Mouse (Mus musculus) neural tube, embryonic 12.5 days (tissue): Measurements from ENCODE around the gene Zic4. TPM values are rescaled to one million over a fixed set of nuclear protein-coding genes. Genes with fewer than 3 reads are reported as not detected.

Experiments
- ATAC-seq: fragments of 200-750 bp; cut with Nextera tagmentation; 2 replicates; pipeline ENCODE4 v1.8.0; 2017; ENCODE audit warnings: low read depth, mild to moderate bottlenecking, moderate TSS enrichment, moderate library complexity; ENCODE audit not compliant: low FRiP score
- H3K27ac ChIP-seq: fragments of 300-500 bp; sonication (generic); 2 replicates; pipeline ENCODE4 v1.5.1; 2016
- H3K27me3 ChIP-seq: fragments of 300-500 bp; sonication (generic); replicated peaks from 2 replicates; pipeline ENCODE4 v1.6.1; 2016; ENCODE audit warnings: mild to moderate bottlenecking
- H3K36me3 ChIP-seq: fragments of 300-500 bp; sonication (generic); 2 replicates; pipeline ENCODE4 v1.6.1; 2016; ENCODE audit warnings: mild to moderate bottlenecking
- H3K4me1 ChIP-seq: fragments of 300-500 bp; sonication (generic); 2 replicates; pipeline ENCODE4 v1.6.1; 2016
- H3K4me2 ChIP-seq: fragments of 300-500 bp; sonication (generic); replicated peaks from 2 replicates; pipeline ENCODE4 v1.6.1; 2016; ENCODE audit warnings: mild to moderate bottlenecking
- H3K4me3 ChIP-seq: fragments of 300-500 bp; sonication (generic); 2 replicates; pipeline ENCODE4 v1.5.1; 2016
- H3K9ac ChIP-seq: fragments of 300-500 bp; sonication (generic); 2 replicates; pipeline ENCODE4 v1.6.1; 2016; ENCODE audit warnings: mild to moderate bottlenecking
- H3K9me3 ChIP-seq: fragments of 300-500 bp; sonication (generic); 2 replicates; pipeline ENCODE4 v1.6.1; 2016; ENCODE audit warnings: mild to moderate bottlenecking
- WGBS: fragments of 180-500 bp; shearing (Covaris S2); methylation state at CpG from one replicate; pipeline ENCODE4 v1.1.7; 2016; 5-methylcytosine and 5-hydroxymethylcytosine counted together
- polyA plus RNA-seq: library from polyadenylated mRNA; unstranded; fragments of >200 nt; fragmentation: Nextera tagmentation; extraction: Ambion mirVana; gene quantifications from 2 replicates; pipeline ENCODE4 v1.2.1, GENCODE M21; 2016

Zic4 gene
- polyA plus RNA-seq, 1 experiment from 2014 or later: 66.6 TPM

- Histone ChIP-seq H3K9ac (peak within 1 kb of the TSS; percentile 98), H3K27ac (peak within 1 kb of the TSS; percentile 98), H3K4me2 (peak within 1 kb of the TSS; percentile 60), H3K36me3 (peaks cover 12% of the 10 kb centered on the region; the same call in 1 of the 2 replicates), H3K27me3 (peaks cover 37% of the 10 kb centered on the region), H3K9me3 (no peaks in the 10 kb centered on the region), H3K4me1 (no peaks in the 10 kb centered on the region; the same call in 1 of the 2 replicates), H3K4me3 (peak within 1 kb of the TSS; percentile 82)
- peak; percentile 83 for ATAC-seq
- 0% methylated on average over 33 of the region's 33 CpGs for WGBS
These were observed 3.5 kb downstream of the Zic4 start, which contains the start of gene Zic1 for GRCm38 (mm10) chr9:91365664-91366063. Gene Zic1 (minus strand): TSS chr9:91365810.

GRCm38 (mm10) chr9:91366226-91366998 lies 4.2 kb downstream of the Zic4 start:
- Histone ChIP-seq H3K27ac (peak overlapping the region; percentile 75; the same call in 1 of the 2 replicates), H3K4me2 (peak overlapping the region; percentile 60), H3K4me1 (no peaks in the 10 kb centered on the region; the same call in 1 of the 2 replicates), H3K9me3 (no peaks in the 10 kb centered on the region), H3K9ac (peak overlapping the region; percentile 57), H3K27me3 (peaks cover 44% of the 10 kb centered on the region), H3K4me3 (peak overlapping the region; percentile 82), H3K36me3 (peaks cover 12% of the 10 kb centered on the region; the same call in 1 of the 2 replicates)
- WGBS: 1% methylated on average over 18 of the region's 18 CpGs
- peak; percentile 30 for ATAC-seq

GRCm38 (mm10) chr9:91366999-91367811 lies 5.0 kb downstream of the Zic4 start:
- peak; percentile 45 for ATAC-seq
- peak overlapping the region; percentile 57 for H3K9ac ChIP-seq
- peak overlapping the region; percentile 82 for H3K4me3 ChIP-seq
- H3K4me1 ChIP-seq: peaks cover 4% of the 10 kb centered on the region; the same call in 1 of the 2 replicates
- H3K27ac ChIP-seq: peak overlapping the region; percentile 75
- peaks cover 51% of the 10 kb centered on the region for H3K27me3 ChIP-seq
- peaks cover 7% of the 10 kb centered on the region; the same call in 1 of the 2 replicates for H3K36me3 ChIP-seq
- H3K9me3 ChIP-seq: no peaks in the 10 kb centered on the region
- WGBS: under 1% methylated on average over 30 of the region's 30 CpGs
- peak overlapping the region; percentile 60 for H3K4me2 ChIP-seq

- Histone ChIP-seq H3K9me3 (no peaks in the 10 kb centered on the region), H3K36me3 (0 out of 2 replicates have a peak, but pooled peaks cover 4% of the 10 kb centered on the region), H3K4me1 (peaks cover 4% of the 10 kb centered on the region; the same call in 1 of the 2 replicates), H3K27ac (peak overlapping the region; percentile 75; the same call in 1 of the 2 replicates), H3K27me3 (peaks cover 58% of the 10 kb centered on the region), H3K4me2 (peak overlapping the region; percentile 60), H3K9ac (peak overlapping the region; percentile 57), H3K4me3 (0 out of 2 replicates have a peak overlapping the region, but pooled peaks have one; percentile 37)
- no peak for ATAC-seq
- WGBS: 3% methylated on average over 3 of the region's 3 CpGs
These were observed 5.9 kb downstream of the Zic4 start for GRCm38 (mm10) chr9:91368150-91368549.

- Histone ChIP-seq H3K27ac (peak overlapping the region; percentile 75; the same call in 1 of the 2 replicates), H3K9me3 (no peaks in the 10 kb centered on the region), H3K9ac (peak overlapping the region; percentile 57), H3K27me3 (peaks cover 59% of the 10 kb centered on the region), H3K36me3 (0 out of 2 replicates have a peak, but pooled peaks cover 3% of the 10 kb centered on the region), H3K4me3 (peak overlapping the region; percentile 37), H3K4me2 (peak overlapping the region; percentile 60), H3K4me1 (peaks cover 4% of the 10 kb centered on the region; the same call in 1 of the 2 replicates)
- WGBS: 6% methylated on average over 13 of the region's 13 CpGs
- ATAC-seq: no peak
These were observed 6.7 kb downstream of the Zic4 start for GRCm38 (mm10) chr9:91368946-91369292.

- ATAC-seq: no peak
- Histone ChIP-seq H3K27me3 (peaks cover 58% of the 10 kb centered on the region), H3K9me3 (no peaks in the 10 kb centered on the region), H3K4me3 (peak overlapping the region; percentile 37), H3K9ac (peak overlapping the region; percentile 57), H3K27ac (peak overlapping the region; percentile 75; the same call in 1 of the 2 replicates), H3K4me1 (peaks cover 4% of the 10 kb centered on the region; the same call in 1 of the 2 replicates), H3K4me2 (peak overlapping the region; percentile 60), H3K36me3 (no peaks in the 10 kb centered on the region)
- WGBS: 3% methylated on average over 26 of the region's 26 CpGs
These were observed 7.2 kb downstream of the Zic4 start for GRCm38 (mm10) chr9:91369293-91369991.

GRCm38 (mm10) chr9:91370191-91370708 lies 8.0 kb downstream of the Zic4 start:
- peak overlapping the region; percentile 57 for H3K9ac ChIP-seq
- WGBS: 12% methylated on average over 6 of the region's 6 CpGs
- peak overlapping the region; percentile 37 for H3K4me3 ChIP-seq
- peak overlapping the region; percentile 60 for H3K27ac ChIP-seq
- peaks cover 4% of the 10 kb centered on the region; the same call in 1 of the 2 replicates for H3K4me1 ChIP-seq
- H3K36me3 ChIP-seq: no peaks in the 10 kb centered on the region
- ATAC-seq: no peak
- H3K4me2 ChIP-seq: peak overlapping the region; percentile 60
- H3K9me3 ChIP-seq: no peaks in the 10 kb centered on the region
- peaks cover 51% of the 10 kb centered on the region for H3K27me3 ChIP-seq

- H3K9ac ChIP-seq: peak overlapping the region; percentile 57
- no peaks in the 10 kb centered on the region for H3K9me3 ChIP-seq
- peak overlapping the region; percentile 60; the same call in 1 of the 2 replicates for H3K27ac ChIP-seq
- H3K36me3 ChIP-seq: no peaks in the 10 kb centered on the region
- H3K4me3 ChIP-seq: 0 out of 2 replicates have a peak overlapping the region, but pooled peaks have one; percentile 11
- H3K27me3 ChIP-seq: peaks cover 58% of the 10 kb centered on the region
- H3K4me1 ChIP-seq: peaks cover 4% of the 10 kb centered on the region; the same call in 1 of the 2 replicates
- no peak for ATAC-seq
- peak overlapping the region; percentile 60 for H3K4me2 ChIP-seq
These were observed 8.8 kb downstream of the Zic4 start for GRCm38 (mm10) chr9:91371011-91371410.

GRCm38 (mm10) chr9:91371608-91372007 lies 9.4 kb downstream of the Zic4 start:
- Histone ChIP-seq H3K27me3 (peaks cover 60% of the 10 kb centered on the region), H3K9ac (no peak overlapping the region; the same call in 1 of the 2 replicates), H3K4me1 (peaks cover 4% of the 10 kb centered on the region; the same call in 1 of the 2 replicates), H3K4me2 (peak overlapping the region; percentile 60), H3K27ac (no peak overlapping the region), H3K9me3 (no peaks in the 10 kb centered on the region), H3K36me3 (no peaks in the 10 kb centered on the region), H3K4me3 (no peak overlapping the region)
- no peak for ATAC-seq
- WGBS: 8% methylated on average over 4 of the region's 4 CpGs

GRCm38 (mm10) chr9:91373811-91374575 lies 11.8 kb downstream of the Zic4 start:
- H3K27me3 ChIP-seq: peaks cover 77% of the 10 kb centered on the region
- H3K4me2 ChIP-seq: no peak overlapping the region; the same call in 1 of the 2 replicates
- no peak for ATAC-seq
- no peak overlapping the region for H3K27ac ChIP-seq
- WGBS: 34% methylated on average over 3 of the region's 3 CpGs
- peaks cover 4% of the 10 kb centered on the region; the same call in 1 of the 2 replicates for H3K4me1 ChIP-seq
- H3K9me3 ChIP-seq: no peaks in the 10 kb centered on the region
- no peaks in the 10 kb centered on the region for H3K36me3 ChIP-seq
- H3K4me3 ChIP-seq: no peak overlapping the region
- H3K9ac ChIP-seq: no peak overlapping the region
